Mouse (Mus musculus): ENCODE results near the gene Abca8b.
"Not testable (repeated sequence)": the region's sequence is repeated elsewhere in the genome, so short reads cannot be mapped to it uniquely, and the experiment has no call there.

Abca8b gene

GRCm38 (mm10) chr11:109913156-109913555, 82.5 kb downstream of the Abca8b start:
- DNase-seq (ENCODE audit: extremely low spot score) = not testable (repeated sequence)

GRCm38 (mm10) chr11:109912118-109912517, 83.5 kb downstream of the Abca8b start:
- DNase-seq (ENCODE audit: extremely low spot score) = not testable (repeated sequence)

GRCm38 (mm10) chr11:109909801-109910200, 85.8 kb downstream of the Abca8b start:
- DNase-seq (ENCODE audit: extremely low spot score) = no peak

DNA sequence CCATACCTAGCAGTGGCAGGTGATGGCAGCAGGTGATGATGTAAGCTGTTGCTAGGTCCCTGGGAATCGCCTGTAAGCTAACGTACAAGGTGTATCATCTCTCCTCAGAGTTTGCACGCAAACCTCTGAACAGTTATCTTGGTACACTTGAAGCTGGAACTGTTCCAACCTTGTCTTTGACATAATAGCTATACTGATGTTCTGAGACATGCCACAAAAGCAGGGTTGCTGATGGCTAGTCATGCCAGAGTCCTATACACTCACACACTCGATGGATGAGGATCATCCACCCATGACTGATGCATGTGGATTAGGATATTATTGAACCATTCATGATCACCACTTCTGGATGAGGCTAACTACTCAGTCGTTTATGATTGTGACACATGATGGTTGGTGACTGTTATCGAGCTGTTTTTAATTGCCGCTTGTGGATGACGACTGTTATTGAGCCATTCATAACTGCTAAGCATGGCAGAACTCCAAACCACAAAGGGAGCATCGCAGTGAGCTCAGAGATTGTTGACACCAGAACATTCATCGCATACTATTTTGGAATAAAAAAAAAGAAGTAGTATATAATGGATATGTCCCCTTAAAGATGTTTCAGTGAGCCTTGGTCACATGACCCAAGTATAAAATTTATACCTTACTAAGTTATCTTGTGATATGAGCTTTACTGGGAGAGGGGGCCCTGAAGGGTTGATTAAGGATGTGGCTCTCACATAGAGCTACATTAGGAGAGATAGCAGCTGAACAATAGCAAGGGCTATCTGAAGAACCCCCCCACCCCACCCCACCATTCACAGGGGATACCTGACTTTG, 87.2 kb downstream of the Abca8b start:
- DNase-seq (ENCODE audit: extremely low spot score) = no peak

GRCm38 (mm10) chr11:109907508-109907907, 88.1 kb downstream of the Abca8b start:
- DNase-seq (ENCODE audit: extremely low spot score) = no peak

- DNase-seq (ENCODE audit: extremely low spot score) = peak; percentile 32
These were observed 92.7 kb downstream of the Abca8b start for GRCm38 (mm10) chr11:109902616-109903598.

DNA sequence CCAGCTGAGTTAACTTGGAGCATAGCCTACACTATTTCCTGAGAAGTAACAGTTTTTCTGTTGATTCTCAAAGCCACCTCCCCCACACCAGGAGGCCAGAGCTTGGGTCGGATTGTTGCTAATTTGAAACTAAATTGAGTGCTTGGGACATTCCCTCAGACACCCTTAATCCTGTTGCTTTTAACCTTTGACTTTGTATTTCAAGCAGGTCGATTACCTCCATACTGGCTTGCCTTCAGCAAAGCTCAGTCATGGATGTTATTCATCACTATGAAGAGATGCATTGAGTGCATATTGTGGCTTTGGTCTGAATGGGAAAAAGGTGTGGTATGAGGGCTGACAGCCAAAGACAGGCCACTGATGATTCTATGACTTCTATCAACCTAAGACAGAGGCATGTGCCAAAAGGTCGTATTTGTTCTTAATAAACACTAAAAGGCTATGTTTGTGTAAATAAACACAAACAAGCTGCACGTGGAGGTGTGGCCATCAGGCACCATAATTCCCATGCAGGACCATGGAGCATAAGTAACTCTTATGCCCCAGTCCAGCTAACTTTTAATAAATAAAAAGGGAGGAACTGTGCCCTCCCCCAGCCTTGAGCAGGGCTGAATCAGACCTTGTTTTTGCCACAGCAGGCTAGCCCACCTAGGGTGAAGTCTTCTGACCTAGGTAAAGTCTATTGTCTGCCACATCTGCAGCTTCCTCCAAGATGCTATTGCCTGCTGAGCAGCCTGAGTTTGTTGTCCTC, 95.0 kb downstream of the Abca8b start:
- DNase-seq (ENCODE audit: extremely low spot score) = no peak

DNA sequence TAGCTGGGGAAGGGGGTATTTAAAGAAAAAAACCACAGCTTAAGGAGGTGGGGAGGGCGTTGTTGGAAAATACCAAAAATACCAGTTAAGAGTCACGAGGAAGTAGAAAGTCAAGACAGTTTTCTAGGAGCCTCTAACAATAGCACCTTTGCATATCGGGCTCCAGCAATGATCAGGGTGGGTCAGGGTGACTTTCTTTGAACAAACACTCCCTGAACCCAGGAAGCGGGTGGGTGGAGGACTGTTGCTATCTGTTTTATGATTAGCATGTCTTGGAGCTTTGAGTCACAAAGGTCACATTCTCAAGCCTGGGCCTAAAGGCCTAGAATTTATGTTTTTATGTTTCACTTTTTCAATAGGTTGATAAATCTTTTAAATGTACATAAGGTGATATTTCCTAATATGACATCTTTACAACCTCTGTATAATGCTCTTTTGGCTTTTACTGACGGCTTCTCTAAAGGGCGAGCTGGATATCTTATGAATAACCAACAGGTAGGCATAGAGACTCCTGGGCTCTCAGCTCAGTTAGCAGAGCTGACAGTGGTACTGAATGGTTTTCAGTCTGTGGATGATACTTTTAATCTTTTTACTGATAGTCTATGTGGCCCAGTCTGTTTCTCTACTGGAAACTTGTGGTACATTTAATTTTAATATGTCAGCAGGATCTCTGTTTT, 96.7 kb downstream of the Abca8b start:
- DNase-seq (ENCODE audit: extremely low spot score) = no peak

DNA sequence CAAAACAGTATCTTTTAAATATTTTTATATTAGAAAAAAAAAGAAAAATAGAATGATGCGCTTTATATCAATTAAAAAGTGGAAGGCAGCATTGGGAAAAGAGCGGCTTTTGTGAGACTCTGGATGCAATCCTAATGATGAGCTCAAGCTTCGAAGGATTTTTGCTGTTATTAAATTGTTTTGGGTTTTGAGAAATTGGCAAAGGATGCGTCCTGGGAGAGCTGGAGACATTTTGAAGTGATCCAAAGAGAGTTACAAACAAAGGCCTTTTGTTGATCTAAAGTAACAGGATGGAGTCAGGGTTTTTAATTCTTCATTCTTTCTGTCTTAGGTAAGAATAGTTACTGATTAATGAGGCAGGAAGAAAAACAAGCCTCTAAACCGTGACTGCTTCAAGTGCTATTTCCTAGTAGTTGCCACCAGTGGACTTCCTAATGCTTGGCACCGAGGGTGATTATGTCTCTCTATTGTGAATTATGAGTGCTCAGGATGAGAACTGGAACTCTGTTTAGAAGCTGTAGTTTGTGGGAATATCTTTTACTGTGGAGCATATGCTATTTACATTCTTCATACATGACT, 99.6 kb downstream of the Abca8b start:
- DNase-seq (ENCODE audit: extremely low spot score) = no peak

DNA sequence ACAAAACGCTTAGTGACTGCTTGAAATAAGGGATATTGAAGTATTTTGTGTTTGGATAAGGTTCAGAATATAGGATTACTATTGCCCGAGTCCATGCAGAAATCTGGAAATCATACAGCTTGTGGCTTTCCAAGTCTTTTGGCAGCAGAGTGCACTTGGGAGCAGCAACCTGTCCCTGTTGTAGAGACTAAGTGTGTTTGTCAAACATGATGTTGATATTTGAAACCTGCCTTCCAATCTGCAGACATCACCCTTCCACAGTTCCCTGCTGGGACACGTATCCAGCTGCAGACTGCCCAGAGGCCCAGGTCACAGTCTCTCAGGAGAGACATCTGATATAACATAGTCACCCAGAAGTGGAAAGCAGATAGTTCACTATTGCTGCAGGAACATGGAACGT, 100.1 kb downstream of the Abca8b start:
- DNase-seq (ENCODE audit: extremely low spot score) = no peak

DNA sequence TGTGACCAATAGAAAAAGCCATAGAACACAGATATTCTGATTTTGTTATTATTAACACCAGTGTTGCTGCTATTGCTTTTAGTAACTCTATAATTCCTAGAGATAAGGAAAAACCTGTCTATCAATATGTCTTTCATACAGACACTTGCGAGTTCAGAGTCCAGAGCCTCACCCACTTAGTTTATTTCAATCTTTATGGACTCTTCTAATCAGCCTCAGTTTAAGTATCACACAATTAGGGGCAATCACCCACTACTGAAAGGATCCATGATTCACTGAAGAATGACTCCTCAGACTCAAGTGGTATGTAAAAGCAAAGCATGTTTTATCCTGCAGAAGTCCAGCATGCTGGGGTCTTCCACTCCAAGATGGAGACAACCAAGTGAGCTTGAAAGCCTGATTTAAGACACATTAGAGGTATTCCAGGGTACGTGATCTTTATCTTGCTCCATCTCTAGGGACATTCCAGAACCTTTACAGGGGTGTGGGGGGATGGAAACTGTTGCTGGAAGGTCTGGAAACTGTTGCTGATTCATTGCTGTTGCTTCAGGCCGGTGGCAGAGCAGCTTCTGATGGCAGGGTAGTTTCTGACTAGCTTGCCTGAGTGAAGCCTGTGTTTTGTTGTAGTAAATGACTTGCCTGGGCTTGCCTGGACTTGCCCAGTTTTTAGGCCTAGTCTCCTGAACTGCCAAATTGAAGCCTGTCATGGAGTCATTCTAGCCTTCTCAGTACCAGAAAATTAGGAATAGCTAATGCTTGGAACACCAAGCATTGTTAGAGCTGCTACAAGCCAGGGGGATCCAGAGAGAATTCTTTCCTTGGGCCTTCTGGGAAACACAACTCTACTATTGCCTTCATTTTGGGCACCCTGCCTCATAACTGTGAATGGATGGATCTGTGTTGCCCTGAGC, 101.5 kb downstream of the Abca8b start:
- DNase-seq (ENCODE audit: extremely low spot score) = no peak

- no peak for DNase-seq (ENCODE audit: extremely low spot score)
These were observed 103.7 kb downstream of the Abca8b start for GRCm38 (mm10) chr11:109891989-109892386.

DNA sequence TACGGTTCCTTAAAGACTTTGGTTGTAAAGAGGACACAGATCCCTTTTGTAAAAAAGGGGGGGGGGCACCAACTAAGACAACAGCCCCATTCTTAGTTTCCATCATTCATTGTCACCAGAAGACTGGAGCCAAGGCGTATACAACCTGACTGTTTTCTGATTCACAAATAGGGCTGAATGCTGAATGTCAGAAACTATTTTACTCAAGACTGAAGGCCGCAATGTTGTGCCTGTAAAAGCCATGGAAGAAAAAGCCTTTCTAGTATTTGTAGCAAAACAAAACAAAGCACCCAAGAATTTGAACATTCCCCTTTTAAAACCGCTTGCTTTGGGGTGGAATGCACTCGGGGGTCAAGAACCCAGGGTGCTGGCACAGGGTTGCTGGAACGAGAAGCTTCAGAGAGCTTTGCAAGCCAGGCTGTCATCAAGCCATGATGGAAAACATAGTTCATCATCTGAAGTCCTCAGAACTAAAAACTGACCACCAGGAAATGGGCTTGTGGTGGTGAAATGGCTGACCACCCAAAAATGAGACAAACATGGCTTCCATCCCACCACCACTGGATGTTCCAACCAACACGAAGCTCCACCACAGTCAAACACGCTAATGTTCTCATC, 104.2 kb downstream of the Abca8b start:
- no peak for DNase-seq (ENCODE audit: extremely low spot score)

DNA sequence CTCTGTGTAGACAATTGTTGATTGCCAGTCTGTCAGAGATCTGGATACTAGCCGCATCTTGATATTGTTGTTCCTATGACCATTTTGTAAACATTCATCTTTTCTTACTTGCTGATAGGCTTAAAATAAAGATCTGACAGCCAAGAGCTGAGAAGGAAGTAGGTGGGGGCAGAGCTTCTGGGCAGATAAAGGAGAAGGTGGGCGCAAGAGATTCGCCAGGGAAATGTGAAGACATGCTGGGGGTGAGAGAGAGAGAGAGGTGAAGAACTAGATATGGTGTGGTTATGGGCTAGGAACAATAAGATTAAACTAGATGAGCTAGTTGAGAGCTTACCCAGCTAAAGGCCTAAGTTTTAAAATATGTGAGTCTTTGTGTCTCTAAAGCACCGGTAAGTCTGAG, 106.0 kb downstream of the Abca8b start:
- DNase-seq (ENCODE audit: extremely low spot score) = no peak

DNA sequence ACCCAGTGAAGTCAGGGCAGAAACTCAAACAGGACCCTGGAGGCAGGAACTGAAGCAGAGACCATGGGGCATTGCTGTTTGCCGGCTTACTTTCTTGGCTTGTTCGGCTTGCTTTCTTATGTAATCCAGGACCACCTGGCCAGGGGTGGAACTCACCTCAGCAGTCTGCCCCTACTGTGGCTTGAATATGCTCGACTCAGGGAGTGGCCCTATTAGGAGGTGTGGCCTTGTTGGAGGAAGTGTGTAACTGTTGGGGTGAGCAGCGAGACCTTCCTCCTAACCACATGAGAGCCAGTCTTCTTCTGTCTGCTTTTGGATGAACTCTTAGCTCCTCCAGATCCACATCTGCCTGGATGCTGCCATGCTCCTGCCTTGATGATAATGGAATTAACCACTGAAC, 108.9 kb downstream of the Abca8b start:
- no peak for DNase-seq (ENCODE audit: extremely low spot score)

DNA sequence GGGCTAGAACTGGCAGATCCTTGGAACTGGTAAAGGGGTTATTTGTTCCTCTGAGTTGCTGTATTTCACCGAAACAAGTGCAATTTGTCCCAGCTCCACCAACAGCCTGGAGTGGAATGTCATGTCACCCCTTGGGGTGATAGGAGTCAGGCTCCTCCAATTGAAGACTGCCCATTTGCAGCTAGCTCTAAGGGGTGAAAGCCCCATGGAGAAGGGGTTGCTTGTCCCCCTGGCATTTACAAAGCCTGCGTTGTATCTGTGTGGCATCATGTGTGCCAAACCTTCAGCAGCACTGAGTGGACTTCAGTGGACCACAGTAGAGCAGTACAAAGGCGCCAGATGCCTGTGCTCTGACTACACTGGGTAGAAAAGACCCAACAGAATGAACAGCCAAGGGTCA, 110.1 kb downstream of the Abca8b start:
- DNase-seq (ENCODE audit: extremely low spot score) = no peak

GRCm38 (mm10) chr11:109884801-109885200, 110.8 kb downstream of the Abca8b start:
- no peak for DNase-seq (ENCODE audit: extremely low spot score)

- no peak for DNase-seq (ENCODE audit: extremely low spot score)
These were observed 111.5 kb downstream of the Abca8b start for GRCm38 (mm10) chr11:109884126-109884525.

Measured in embryo, embryonic 9.5 days (tissue).